Mouse (Mus musculus) forebrain, embryonic 11.5 days (tissue): ENCODE measurements at regions not wholly inside any gene's neighbourhood (a gene's known extent, or its start where the extent isn't known, plus 50 kb on each side); places are given as distances from the start of the nearest gene placed in this dataset. TPM values are rescaled to one million over a fixed set of nuclear protein-coding genes. Genes with fewer than 3 reads are reported as not detected.

Source experiments
- ATAC-seq: fragments of 200-750 bp; cut with Nextera tagmentation; replicated peaks from 2 replicates; pipeline ENCODE4 v1.8.0; 2017; ENCODE audit warnings: moderate TSS enrichment; ENCODE audit not compliant: low FRiP score
- DNase-seq: peaks from one replicate; pipeline ENCODE4 v3.0.0-alpha.2; 2017; ENCODE audit warnings: low spot score
- H3K27ac ChIP-seq: fragments of 300-500 bp; sonication (generic); 2 replicates; pipeline ENCODE4 v1.5.1; 2014; ENCODE audit warnings: low read depth, low read length
- H3K27me3 ChIP-seq: fragments of 300-500 bp; sonication (generic); 2 replicates; pipeline ENCODE4 v1.6.1; 2014; ENCODE audit warnings: mild to moderate bottlenecking, low read length, mixed read lengths; ENCODE audit not compliant: control insufficient read depth, insufficient read depth
- H3K36me3 ChIP-seq: fragments of 300-500 bp; sonication (generic); 2 replicates; pipeline ENCODE4 v1.6.1; 2014; ENCODE audit warnings: mild to moderate bottlenecking, low read length, moderate library complexity, mixed read lengths; ENCODE audit not compliant: control insufficient read depth, insufficient read depth
- H3K4me1 ChIP-seq: fragments of 300-500 bp; sonication (generic); replicated peaks from 2 replicates; pipeline ENCODE4 v1.6.1; 2014; ENCODE audit warnings: low read length, mixed read lengths; ENCODE audit not compliant: control insufficient read depth, insufficient read depth
- H3K4me2 ChIP-seq: fragments of 300-500 bp; sonication (generic); 2 replicates; pipeline ENCODE4 v1.6.1; 2014; ENCODE audit warnings: low read depth, mild to moderate bottlenecking, low read length, moderate library complexity, mixed read lengths; ENCODE audit not compliant: severe bottlenecking
- H3K4me3 ChIP-seq: fragments of 300-500 bp; sonication (generic); 2 replicates; pipeline ENCODE4 v1.5.1; 2014; ENCODE audit warnings: low read depth, low read length
- H3K9ac ChIP-seq: fragments of 300-500 bp; sonication (generic); 2 replicates; pipeline ENCODE4 v1.6.1; 2014; ENCODE audit warnings: low read length
- H3K9me3 ChIP-seq: fragments of 300-500 bp; sonication (generic); 2 replicates; pipeline ENCODE4 v1.6.1; 2016; ENCODE audit warnings: low read length, mixed read lengths; ENCODE audit not compliant: control insufficient read depth
- microRNA-seq: library from miRNA; unstranded; fragments of <30 nt; microRNA quantifications from one replicate; pipeline ENCODE4, GENCODE M21; 2016; ENCODE audit not compliant: insufficient number of aligned reads

DNA sequence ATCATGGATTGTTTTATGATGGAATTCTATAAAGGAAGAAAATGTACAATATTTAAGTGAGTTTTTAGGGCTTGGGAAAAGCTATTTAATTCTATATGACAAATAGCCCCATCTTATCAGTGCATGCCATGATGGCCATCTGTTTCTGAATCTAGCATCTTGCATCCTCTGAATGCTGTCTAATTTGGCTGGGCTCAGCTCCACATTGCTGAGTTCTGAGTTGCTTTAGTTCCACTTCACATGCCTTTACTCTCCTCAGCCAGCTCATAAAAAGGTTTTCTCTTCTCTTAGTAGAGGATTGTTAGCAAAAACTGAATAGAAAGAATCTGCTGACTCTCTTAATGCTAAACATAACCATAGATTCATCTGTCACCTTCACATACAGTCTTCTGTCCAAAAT, 1063.4 kb downstream of the Sorcs1 start:
- Histone ChIP-seq H3K9ac (no peak overlapping the region), H3K4me2 (no peak overlapping the region)
- no peak for ATAC-seq

More for the DNA sequence above, 1063.4 kb downstream of the Sorcs1 start:
- H3K27ac ChIP-seq, result no peak overlapping the region
- H3K4me3 ChIP-seq, result no peak overlapping the region
- no peaks in the 10 kb centered on the region for H3K4me1 ChIP-seq
- no peaks in the 10 kb centered on the region for H3K36me3 ChIP-seq
- DNase-seq, result no peak
- no peaks in the 10 kb centered on the region for H3K27me3 ChIP-seq
- H3K9me3 ChIP-seq, result no peaks in the 10 kb centered on the region

Small RNAs in the stretch of these regions (microRNA-seq; reads per million reads assigned to microRNA genes)
- not detected for gene Gm27935
